Mouse (Mus musculus) myocyte (in vitro differentiated cells): ENCODE results near the gene Pla2g2d. TPM values are rescaled to one million over a fixed set of nuclear protein-coding genes. Genes with fewer than 3 reads are reported as not detected.
"Not testable (repeated sequence)": the region's sequence is repeated elsewhere in the genome, so short reads cannot be mapped to it uniquely, and the experiment has no call there.

Source experiments
- H3K27me3 ChIP-seq: one replicate; pipeline ENCODE4 v1.6.1; 2011; ENCODE audit not compliant: control insufficient read depth, insufficient read depth, insufficient read length
- H3K36me3 ChIP-seq: one replicate; pipeline ENCODE4 v1.6.1; 2011; ENCODE audit not compliant: control insufficient read depth, insufficient read depth
- H3K4me2 ChIP-seq: one replicate; pipeline ENCODE4 v1.6.1; 2011; ENCODE audit warnings: low read depth, control low read depth
- H3K4me3 ChIP-seq: one replicate; pipeline ENCODE4 v1.5.1; 2011; ENCODE audit warnings: mild to moderate bottlenecking, control low read depth, moderate library complexity
- H3K79me2 ChIP-seq: one replicate; pipeline ENCODE4 v1.6.1; 2011; ENCODE audit not compliant: control insufficient read depth, insufficient read depth
- H3ac ChIP-seq: one replicate; pipeline ENCODE4 v1.6.1; 2011; ENCODE audit not compliant: control insufficient read depth, insufficient read length
- CEBPB ChIP-seq: IDR thresholded peaks from 2 replicates; pipeline ENCODE4 v1.6.1; 2011; ENCODE audit warnings: mild to moderate bottlenecking, moderate library complexity; ENCODE audit not compliant: poor library complexity, insufficient read depth, severe bottlenecking
- E2F4 ChIP-seq: IDR thresholded peaks from one replicate; pipeline ENCODE4 v1.6.1; 2011; ENCODE audit warnings: mild to moderate bottlenecking, control low read depth, moderate library complexity; ENCODE audit not compliant: insufficient read depth
- MAX ChIP-seq: IDR thresholded peaks from one replicate; pipeline ENCODE4 v1.6.1; 2011; ENCODE audit warnings: low read depth, mild to moderate bottlenecking, control low read depth
- MYOD1 ChIP-seq, 3 experiments: IDR thresholded peaks; one replicate each; pipeline ENCODE4 v1.6.1; 2011; ENCODE audit warnings: control low read depth in 2 of 3, low read depth in 2 of 3, mild to moderate bottlenecking in 2 of 3, moderate library complexity in 1 of 3; ENCODE audit not compliant: insufficient read length in 2 of 3, control insufficient read depth in 1 of 3
- MYOG ChIP-seq, 3 experiments: IDR thresholded peaks; one replicate each; pipeline ENCODE4 v1.6.1; 2011; ENCODE audit warnings: control low read depth in 2 of 3, low read depth in 2 of 3, mild to moderate bottlenecking in 2 of 3; ENCODE audit not compliant: insufficient read length in 2 of 3, control insufficient read depth in 1 of 3, insufficient read depth in 1 of 3
- POLR2A ChIP-seq: IDR thresholded peaks from one replicate; pipeline ENCODE4 v1.6.1; 2011; ENCODE audit warnings: low read depth, mild to moderate bottlenecking, control low read depth, moderate library complexity; ENCODE audit not compliant: insufficient read length
- POLR2AphosphoS2 ChIP-seq: IDR thresholded peaks from one replicate; pipeline ENCODE4 v1.6.1; 2011; ENCODE audit warnings: low read depth, control low read depth; ENCODE audit not compliant: insufficient read length
- REST ChIP-seq: IDR thresholded peaks from one replicate; pipeline ENCODE4 v1.6.1; 2011; ENCODE audit warnings: mild to moderate bottlenecking, control low read depth, moderate library complexity; ENCODE audit not compliant: insufficient read depth, insufficient read length
- SRF ChIP-seq: IDR thresholded peaks from one replicate; pipeline ENCODE4 v1.6.1; 2011; ENCODE audit warnings: low read depth; ENCODE audit not compliant: control insufficient read depth, insufficient read length
- TCF12 ChIP-seq: IDR thresholded peaks from one replicate; pipeline ENCODE4 v1.6.1; 2011; ENCODE audit warnings: mild to moderate bottlenecking, control low read depth; ENCODE audit not compliant: poor library complexity, insufficient read depth, severe bottlenecking
- TCF3 ChIP-seq: IDR thresholded peaks from one replicate; pipeline ENCODE4 v1.6.1; 2011; ENCODE audit warnings: low read depth, control low read depth; ENCODE audit not compliant: insufficient read length
- USF1 ChIP-seq: IDR thresholded peaks from one replicate; pipeline ENCODE4 v1.6.1; 2011; ENCODE audit warnings: low read depth, mild to moderate bottlenecking, control low read depth, moderate library complexity
- polyA plus RNA-seq: library from polyadenylated mRNA; unstranded; fragments of >200 nt; fragmentation: generic; extraction: Trizol; gene quantifications from one replicate; pipeline ENCODE4 v1.2.1, GENCODE M21; 2012; ENCODE audit warnings: missing spikeins

Gene Pla2g2d
- polyA plus RNA-seq, 1 experiment: 0.05 TPM

DNA sequence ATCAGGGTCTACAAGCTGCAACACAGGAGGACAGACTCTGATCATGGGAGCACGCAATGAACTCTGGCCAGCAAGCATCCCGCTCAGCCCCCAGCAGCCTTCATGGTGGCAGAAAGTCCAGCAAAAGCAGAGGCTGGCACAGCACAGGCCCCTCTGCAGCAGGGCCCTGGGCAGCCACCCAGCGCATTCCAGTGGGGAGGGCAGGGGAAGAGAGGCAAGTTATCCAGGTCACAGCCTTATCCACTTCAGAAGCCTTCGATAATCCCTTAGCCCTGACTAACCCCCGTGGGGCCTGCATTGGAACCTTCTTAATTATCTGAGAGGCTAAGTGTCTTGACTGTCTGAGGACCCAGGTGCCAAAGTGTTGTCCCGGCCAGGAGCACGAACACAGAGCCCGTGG is 43.6 kb downstream of the Pla2g2d start:
- Histone ChIP-seq H3K27me3 (no peaks in the 10 kb centered on the region), H3K79me2 (no peaks in the 10 kb centered on the region), H3K36me3 (no peaks in the 10 kb centered on the region), H3K4me3 (no peak overlapping the region), H3ac (no peak overlapping the region), H3K4me2 (no peak overlapping the region)
- no peak for TF ChIP-seq TCF3
- no peak for TF ChIP-seq MYOD1 (IDR thresholded peaks at IDR 0.05; ENCODE audit: control insufficient read depth in 1 of 3, insufficient read length in 2 of 3, low read depth in 2 of 3)
- TF ChIP-seq MAX: no peak
- TF ChIP-seq E2F4: no peak
- TF ChIP-seq CEBPB: no peak
- TF ChIP-seq USF1: no peak
- TF ChIP-seq POLR2A: no peak
- TF ChIP-seq REST: no peak
- no peak for TF ChIP-seq TCF12
- no peak for TF ChIP-seq MYOG (IDR thresholded peaks at IDR 0.05; ENCODE audit: control insufficient read depth in 1 of 3, insufficient read depth in 1 of 3, insufficient read length in 2 of 3, low read depth in 2 of 3)
- no peak for TF ChIP-seq POLR2AphosphoS2
- TF ChIP-seq SRF: no peak

DNA sequence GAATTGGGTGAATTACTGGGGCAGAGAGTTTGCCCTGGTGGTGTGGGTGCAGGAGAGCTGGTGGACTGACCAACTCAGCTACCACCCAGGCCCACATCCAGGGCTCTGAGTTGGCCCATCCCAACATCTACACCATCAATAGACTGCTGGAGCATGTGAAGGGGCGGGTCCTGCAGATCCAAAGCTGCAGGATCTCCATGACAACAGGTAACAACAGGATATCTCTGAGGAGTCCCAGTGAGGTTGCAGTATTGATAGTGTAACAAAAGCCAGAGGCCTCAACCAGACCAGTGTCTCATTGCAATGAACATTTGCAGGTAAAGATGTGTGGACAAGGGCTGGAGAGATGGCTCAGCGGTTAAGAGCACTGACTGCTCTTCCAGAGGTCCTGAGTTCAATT is 45.5 kb downstream of the Pla2g2d start:
- no peaks in the 10 kb centered on the region for H3K36me3 ChIP-seq
- H3K4me2 ChIP-seq: no peak overlapping the region
- H3K4me3 ChIP-seq: no peak overlapping the region
- H3K79me2 ChIP-seq: no peaks in the 10 kb centered on the region
- no peak overlapping the region for H3ac ChIP-seq
- TF ChIP-seq SRF (no peak), MYOG (IDR thresholded peaks at IDR 0.05; ENCODE audit: control insufficient read depth in 1 of 3, insufficient read depth in 1 of 3, insufficient read length in 2 of 3, low read depth in 2 of 3) (no peak), CEBPB (no peak), TCF3 (no peak)
- no peaks in the 10 kb centered on the region for H3K27me3 ChIP-seq

DNA sequence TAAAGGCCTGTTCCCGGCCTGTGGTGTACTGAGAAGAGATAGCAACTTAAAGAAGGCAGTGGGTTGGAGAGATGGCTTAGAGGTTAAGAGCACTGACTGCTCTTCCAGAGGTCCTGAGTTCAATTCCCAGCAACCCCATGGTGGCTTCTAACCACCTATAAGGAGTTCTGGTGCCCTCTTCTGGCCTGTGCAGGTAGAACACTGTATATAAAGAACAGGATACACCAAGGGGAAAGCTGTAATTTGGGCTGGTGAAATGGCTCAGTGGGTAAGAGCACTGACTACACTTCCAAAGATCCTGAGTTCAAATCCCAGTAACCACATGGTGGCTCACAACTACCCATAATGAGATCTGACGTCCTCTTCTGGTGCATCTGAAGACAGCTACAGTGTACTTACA is 48.6 kb downstream of the Pla2g2d start:
- not testable (repeated sequence) for H3K79me2 ChIP-seq, H3K4me3 ChIP-seq, H3ac ChIP-seq, H3K36me3 ChIP-seq, H3K4me2 ChIP-seq, H3K27me3 ChIP-seq

DNA sequence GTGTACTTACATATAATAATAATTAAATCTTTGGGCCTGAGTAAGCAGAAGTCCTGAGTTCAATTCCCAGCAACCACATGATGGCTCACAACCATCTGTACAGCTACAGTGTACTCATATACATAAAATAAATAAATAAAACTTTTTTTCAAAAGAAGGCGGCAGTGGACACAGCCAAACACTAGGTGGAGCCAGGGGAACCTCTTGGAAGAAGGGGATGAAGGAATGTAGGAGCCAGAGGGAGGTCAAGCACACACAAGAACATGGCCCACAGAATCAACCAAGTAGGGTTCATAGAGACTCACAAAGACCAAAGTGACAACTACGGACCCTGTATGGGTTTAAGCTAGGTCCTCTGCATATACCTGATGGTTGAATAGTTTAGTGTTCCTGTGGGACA is 49.1 kb downstream of the Pla2g2d start:
- Histone ChIP-seq H3K27me3 (peaks cover 3% of the 10 kb centered on the region), H3K36me3 (no peaks in the 10 kb centered on the region), H3K4me2 (no peak overlapping the region), H3K79me2 (no peaks in the 10 kb centered on the region), H3ac (no peak overlapping the region), H3K4me3 (no peak overlapping the region)
- no peak for TF ChIP-seq USF1
- TF ChIP-seq SRF: no peak
- no peak for TF ChIP-seq REST
- TF ChIP-seq TCF3: no peak
- TF ChIP-seq MYOG (IDR thresholded peaks at IDR 0.05; ENCODE audit: control insufficient read depth in 1 of 3, insufficient read depth in 1 of 3, insufficient read length in 2 of 3, low read depth in 2 of 3): no peak
- TF ChIP-seq MYOD1 (IDR thresholded peaks at IDR 0.05; ENCODE audit: control insufficient read depth in 1 of 3, insufficient read length in 2 of 3, low read depth in 2 of 3): no peak
- no peak for TF ChIP-seq CEBPB
- no peak for TF ChIP-seq TCF12

DNA sequence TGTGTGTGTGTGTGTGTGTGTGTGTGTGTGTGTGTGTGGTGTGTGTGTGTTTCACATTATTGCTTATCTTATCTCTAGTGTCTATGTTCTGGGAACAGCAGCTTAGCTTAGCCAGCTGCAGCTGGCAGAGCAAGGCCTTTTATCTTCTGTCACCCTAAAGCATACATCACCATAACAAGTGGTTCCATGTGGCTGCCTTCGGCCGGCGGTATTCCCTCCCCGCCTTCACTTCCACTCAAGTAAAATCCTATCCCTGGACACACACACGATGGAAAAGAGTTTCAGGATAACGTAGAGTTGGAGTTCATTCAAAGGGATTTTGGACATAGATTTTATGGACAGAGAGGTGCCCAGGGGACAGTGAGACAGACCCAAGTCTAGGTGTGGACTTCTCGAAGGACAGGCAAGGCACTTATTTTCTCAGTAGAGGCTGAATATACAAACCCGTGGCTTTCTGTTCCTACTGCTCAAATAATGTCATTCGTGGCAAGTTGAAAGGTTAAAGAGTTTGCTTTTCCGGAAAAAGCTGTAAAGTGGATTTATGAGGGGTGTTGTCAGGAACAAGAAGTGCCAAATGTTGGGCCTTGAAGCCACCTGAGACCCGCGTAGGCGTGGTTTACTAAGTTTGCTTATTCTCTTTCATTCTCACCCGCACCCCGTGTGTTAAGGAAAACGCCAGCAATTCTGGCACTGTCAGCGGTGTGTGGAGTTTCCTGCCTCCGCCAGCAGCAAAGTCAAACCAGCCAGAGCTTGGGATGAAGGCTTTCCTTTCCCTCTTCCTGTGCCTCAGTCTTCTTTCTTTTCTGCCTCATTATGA is 50.4 kb downstream of the Pla2g2d start:
- Histone ChIP-seq H3K4me2 (no peak overlapping the region), H3K79me2 (no peaks in the 10 kb centered on the region), H3K4me3 (no peak overlapping the region), H3K36me3 (no peaks in the 10 kb centered on the region), H3K27me3 (peaks cover 3% of the 10 kb centered on the region), H3ac (no peak overlapping the region)
- TF ChIP-seq MAX (no peak), REST (no peak), SRF (no peak), MYOG (IDR thresholded peaks at IDR 0.05; ENCODE audit: control insufficient read depth in 1 of 3, insufficient read depth in 1 of 3, insufficient read length in 2 of 3, low read depth in 2 of 3) (no peak), E2F4 (no peak), POLR2AphosphoS2 (no peak), TCF3 (no peak), USF1 (no peak), TCF12 (no peak), CEBPB (no peak)
